ENCODE assay signal across 8 mouse cellular contexts in the genomic region with DNA sequence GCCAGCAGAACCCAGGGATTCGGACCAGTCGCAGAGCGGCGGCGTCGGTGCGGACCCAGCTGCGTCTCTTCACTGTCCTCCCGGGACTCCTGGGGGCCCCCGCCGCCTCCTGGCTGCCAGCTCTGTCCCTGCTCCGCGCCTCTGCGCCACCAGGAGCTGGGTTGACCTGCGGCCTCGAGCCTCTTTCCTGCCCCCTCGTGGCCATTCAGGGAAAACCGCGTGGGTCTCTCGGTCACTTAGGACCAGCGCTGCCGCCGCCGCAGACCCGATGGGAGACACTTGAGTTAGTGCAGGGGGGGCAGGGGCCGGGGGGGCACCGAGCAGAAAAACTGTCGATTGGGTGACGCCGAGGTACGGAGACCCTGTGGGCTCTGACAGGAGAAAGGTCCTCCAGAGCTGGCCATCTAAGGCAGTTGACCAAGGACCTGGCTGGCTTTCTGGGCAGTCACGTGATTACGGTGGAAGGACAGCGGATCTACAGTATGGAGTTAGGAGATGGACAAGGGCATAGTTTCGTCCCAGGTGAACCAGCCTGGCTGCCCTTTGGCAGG. TPM values are rescaled to one million over a fixed set of nuclear protein-coding genes. Genes with fewer than 3 reads are reported as not detected.
DNase-seq lines count a peak whose midpoint lies in the region; ATAC-seq and TF ChIP-seq lines count a peak whose summit lies in the region.

No protein-coding gene starts in this region.

- peak overlapping the region; percentile 44 for H3K4me3 ChIP-seq in forebrain, embryonic 16.5 days (replicated peaks; ENCODE audit: low read length)
- peak overlapping the region; percentile 48 for H3K4me3 ChIP-seq in layer of hippocampus, adult 2 months
- H3K4me3 ChIP-seq in lung, embryonic 14.5 days (ENCODE audit: low read depth, low read length), result peak overlapping the region; percentile 42
- H3K4me3 ChIP-seq in olfactory bulb, adult 2 months (ENCODE audit: insufficient read depth, low read depth, low read length), result peak overlapping the region; percentile 38

- peaks cover 56% of the 10 kb centered on the region for H3K27me3 ChIP-seq in forebrain, embryonic 16.5 days (replicated peaks; ENCODE audit: control insufficient read depth, insufficient read depth, low read length)
- H3K27me3 ChIP-seq in lung, embryonic 14.5 days (ENCODE audit: insufficient read depth, low read length), result peaks cover 26% of the 10 kb centered on the region

- H3K9me3 ChIP-seq in forebrain, embryonic 16.5 days (ENCODE audit: control insufficient read depth, low read length), result no peaks in the 10 kb centered on the region
- no peaks in the 10 kb centered on the region for H3K9me3 ChIP-seq in lung, embryonic 14.5 days (ENCODE audit: low read depth, low read length)

- H3K4me2 ChIP-seq in forebrain, embryonic 16.5 days (ENCODE audit: low read length), result peak overlapping the region; percentile 69
- H3K4me2 ChIP-seq in lung, embryonic 14.5 days, result peak overlapping the region; percentile 76

- intact Hi-C loops in heart, postnatal 36 days (cut with DNase I), result loop anchor here (5.0 kb wide), 2 partner anchors 237 to 272 kb away; a partner anchor contains a TSS

- 2% methylated on average over 35 of the region's 35 CpGs for WGBS in forebrain, embryonic 16.5 days
- 1% methylated on average over 35 of the region's 35 CpGs for WGBS in lung, embryonic 14.5 days
- 2% methylated on average over 35 of the region's 35 CpGs for WGBS in olfactory bulb, adult 2 months

- no peak overlapping the region for H3K27ac ChIP-seq in forebrain, embryonic 16.5 days (ENCODE audit: low read length)
- peak overlapping the region; percentile 85 for H3K27ac ChIP-seq in layer of hippocampus, adult 2 months
- H3K27ac ChIP-seq in lung, embryonic 14.5 days (ENCODE audit: low read depth), result no peak overlapping the region
- no peak overlapping the region for H3K27ac ChIP-seq in olfactory bulb, adult 2 months (ENCODE audit: insufficient read depth, low read depth, low read length)

- no peaks in the 10 kb centered on the region for H3K36me3 ChIP-seq in forebrain, embryonic 16.5 days (ENCODE audit: control insufficient read depth, insufficient read depth)
- H3K36me3 ChIP-seq in lung, embryonic 14.5 days (ENCODE audit: insufficient read depth), result no peaks in the 10 kb centered on the region

- TF ChIP-seq POLR2A in olfactory bulb, adult 2 months (IDR thresholded peaks at IDR 0.05; ENCODE audit: insufficient read depth, low read depth, low read length), result no peak

- peak; percentile 77 for ATAC-seq in forebrain, embryonic 16.5 days
- ATAC-seq in lung, embryonic 14.5 days (ENCODE audit: insufficient read depth), result peak; percentile 87

- peak; percentile 81 for DNase-seq in ES-CJ7 (ENCODE audit: low read depth, low spot score)
- DNase-seq in cerebellum, adult 18-20 months, result peak; percentile 72 to 78
- DNase-seq in heart, postnatal 36 days, result peak; percentile 75 to 82
- peak; percentile 63 to 74 for DNase-seq in layer of hippocampus, adult 2 months (ENCODE audit: low spot score in 2 of 2)
- peak; percentile 93 for DNase-seq in lung, embryonic 14.5 days
- DNase-seq in testis, postnatal 14 days (ENCODE audit: low spot score), result peak; percentile 82

- peaks cover 6% of the 10 kb centered on the region for H3K4me1 ChIP-seq in forebrain, embryonic 16.5 days (replicated peaks; ENCODE audit: control insufficient read depth, insufficient read depth, low read length)
- peaks cover 18% of the 10 kb centered on the region for H3K4me1 ChIP-seq in lung, embryonic 14.5 days (ENCODE audit: insufficient read depth)
- H3K4me1 ChIP-seq in olfactory bulb, adult 2 months (ENCODE audit: control insufficient read depth, insufficient read depth, low read length), result peaks cover 6% of the 10 kb centered on the region

- peak overlapping the region; percentile 47; the same call in 1 of the 2 replicates for H3K9ac ChIP-seq in forebrain, embryonic 16.5 days (replicated peaks; ENCODE audit: low read depth, low read length)
- H3K9ac ChIP-seq in lung, embryonic 14.5 days, result peak overlapping the region; percentile 52

- TF ChIP-seq CTCF in layer of hippocampus, adult 2 months (conservative IDR thresholded peaks at IDR 0.05), result peak; percentile 87
- TF ChIP-seq CTCF in lung, embryonic 14.5 days (IDR thresholded peaks at IDR 0.05; ENCODE audit: low read depth), result peak; percentile 97
- peak; percentile 82 for TF ChIP-seq CTCF in olfactory bulb, adult 2 months (IDR thresholded peaks at IDR 0.05; ENCODE audit: insufficient read depth, low read depth, low read length)

RNA-seq across cellular contexts. Expression of a gene that starts 48.2 kb away (rescaled TPM):
- not detected in 2 replicates for polyA plus RNA-seq in forebrain, embryonic 16.5 days (2015; fragmentation: Nextera tagmentation; extraction: Ambion mirVana)
- total RNA-seq in heart, postnatal 36 days (2021), result not detected
- under 1 TPM in 1 of 2 experiments, not detected in 1; 0.15 TPM for total RNA-seq in layer of hippocampus, adult 2 months (2021)
- 0.08 TPM in 1 of 2 replicates, not detected in the other for polyA plus RNA-seq in lung, embryonic 14.5 days (2014; fragmentation: Nextera tagmentation; extraction: Ambion mirVana)
- not detected in 2 replicates for polyA plus RNA-seq in olfactory bulb, adult 2 months (2012; ENCODE audit: insufficient read depth, insufficient read length, low replicate concordance, missing spikeins)
